Mouse (Mus musculus) hematopoietic multipotent progenitor cell, adult 10-12 weeks (in vitro differentiated cells): ENCODE measurements around the gene Nek10. TPM values are rescaled to one million over a fixed set of nuclear protein-coding genes. Genes with fewer than 3 reads are reported as not detected.

Experiments used
- polyA plus RNA-seq: library from polyadenylated mRNA; stranded (reverse); fragments of >175 nt; gene quantifications from 2 replicates; pipeline ENCODE4 v1.2.3, GENCODE M21; 2012; ENCODE audit warnings: low replicate concordance

The Nek10 gene
- 0.05 TPM in 1 of 2 replicates, not detected in the other for polyA plus RNA-seq

GRCm38 (mm10) chr14:14803115-14803514 is at the start of gene Nek10:
Nek10 (plus strand) TSS chr14:14803415.

Other genes starting within 250 kb of the Nek10 start
- 11.7 and 33.5 TPM in 2 replicates for gene Slc4a7, start 101.1 kb upstream of the Nek10 start, polyA plus RNA-seq